Mouse (Mus musculus) embryonic facial prominence, embryonic 10.5 days (tissue): Measurements from ENCODE around the gene Nrl. TPM values are rescaled to one million over a fixed set of nuclear protein-coding genes. Genes with fewer than 3 reads are reported as not detected.

ENCODE experiments used
- DNase-seq: peaks from one replicate; pipeline ENCODE4 v3.0.0-alpha.2; 2017; ENCODE audit warnings: low spot score
- H3K27ac ChIP-seq: fragments of 300-500 bp; sonication (generic); replicated peaks from 2 replicates; pipeline ENCODE4 v1.5.1; 2016; ENCODE audit warnings: mild to moderate bottlenecking
- H3K27me3 ChIP-seq: fragments of 300-500 bp; sonication (generic); replicated peaks from 2 replicates; pipeline ENCODE4 v1.6.1; 2016; ENCODE audit warnings: low read depth, mild to moderate bottlenecking; ENCODE audit not compliant: poor library complexity, severe bottlenecking
- H3K36me3 ChIP-seq: fragments of 300-500 bp; sonication (generic); replicated peaks from 2 replicates; pipeline ENCODE4 v1.6.1; 2016; ENCODE audit warnings: mild to moderate bottlenecking, moderate library complexity
- H3K4me1 ChIP-seq: fragments of 300-500 bp; sonication (generic); 2 replicates; pipeline ENCODE4 v1.6.1; 2016
- H3K4me3 ChIP-seq: fragments of 300-500 bp; sonication (generic); 2 replicates; pipeline ENCODE4 v1.5.1; 2016; ENCODE audit warnings: mild to moderate bottlenecking, moderate library complexity
- H3K9me3 ChIP-seq: fragments of 300-500 bp; sonication (generic); 2 replicates; pipeline ENCODE4 v1.6.1; 2016; ENCODE audit warnings: mild to moderate bottlenecking
- WGBS: fragments of 180-500 bp; shearing (Covaris S2); methylation state at CpG from one replicate; pipeline ENCODE4 v1.1.7; 2016; 5-methylcytosine and 5-hydroxymethylcytosine counted together
- polyA plus RNA-seq: library from polyadenylated mRNA; unstranded; fragments of >200 nt; fragmentation: Nextera tagmentation; extraction: Ambion mirVana; gene quantifications from 2 replicates; pipeline ENCODE4 v1.2.1, GENCODE M21; 2016

Nrl gene
- polyA plus RNA-seq, 1 experiment from 2014 or later: not detected

GRCm38 (mm10) chr14:55524062-55524461 is 719 bp downstream of the Nrl start:
- Histone ChIP-seq H3K27me3 (peaks cover 60% of the 10 kb centered on the region), H3K36me3 (no peaks in the 10 kb centered on the region), H3K9me3 (no peaks in the 10 kb centered on the region), H3K4me1 (peaks cover 14% of the 10 kb centered on the region), H3K27ac (no peak overlapping the region), H3K4me3 (no peak overlapping the region)
- DNase-seq: no peak
- WGBS: 64% methylated on average over 4 of the region's 4 CpGs

- peaks cover 17% of the 10 kb centered on the region for H3K4me1 ChIP-seq
- H3K9me3 ChIP-seq: no peaks in the 10 kb centered on the region
- no peaks in the 10 kb centered on the region for H3K36me3 ChIP-seq
- H3K27me3 ChIP-seq: peaks cover 86% of the 10 kb centered on the region
- H3K27ac ChIP-seq: 0 out of 2 replicates have a peak overlapping the region, but pooled peaks have one; percentile 3
- peak; percentile 59 for DNase-seq
- H3K4me3 ChIP-seq: peak overlapping the region; percentile 65
- WGBS: under 1% methylated on average over 61 of the region's 61 CpGs
These were observed 4.1 kb downstream of the Nrl start for GRCm38 (mm10) chr14:55520451-55521361.

GRCm38 (mm10) chr14:55519604-55520003 is 5.2 kb downstream of the Nrl start:
- Histone ChIP-seq H3K9me3 (no peaks in the 10 kb centered on the region), H3K36me3 (no peaks in the 10 kb centered on the region), H3K4me3 (no peak overlapping the region), H3K27ac (no peak overlapping the region), H3K4me1 (peaks cover 17% of the 10 kb centered on the region), H3K27me3 (peaks cover 85% of the 10 kb centered on the region)
- no peak for DNase-seq
- WGBS: 64% methylated on average over 4 of the region's 4 CpGs

- no peaks in the 10 kb centered on the region for H3K9me3 ChIP-seq
- H3K36me3 ChIP-seq: no peaks in the 10 kb centered on the region
- H3K4me1 ChIP-seq: peaks cover 17% of the 10 kb centered on the region
- H3K27ac ChIP-seq: no peak overlapping the region
- no peak overlapping the region for H3K4me3 ChIP-seq
- peaks cover 78% of the 10 kb centered on the region for H3K27me3 ChIP-seq
- peak; percentile 47 for DNase-seq
- WGBS: 54% methylated on average over 2 of the region's 2 CpGs
These were observed 5.9 kb downstream of the Nrl start for GRCm38 (mm10) chr14:55518897-55519296.

GRCm38 (mm10) chr14:55515846-55516245 is 8.9 kb downstream of the Nrl start:
- Histone ChIP-seq H3K4me1 (peaks cover 18% of the 10 kb centered on the region), H3K4me3 (no peak overlapping the region), H3K27ac (no peak overlapping the region; the same call in 1 of the 2 replicates), H3K36me3 (no peaks in the 10 kb centered on the region), H3K27me3 (peaks cover 72% of the 10 kb centered on the region), H3K9me3 (no peaks in the 10 kb centered on the region)
- DNase-seq: no peak
- 90% methylated on average over 4 of the region's 4 CpGs for WGBS

GRCm38 (mm10) chr14:55513927-55514326 is 10.9 kb downstream of the Nrl start:
- DNase-seq: no peak
- Histone ChIP-seq H3K4me3 (no peak overlapping the region), H3K36me3 (no peaks in the 10 kb centered on the region), H3K9me3 (no peaks in the 10 kb centered on the region), H3K4me1 (peaks cover 12% of the 10 kb centered on the region), H3K27me3 (peaks cover 61% of the 10 kb centered on the region), H3K27ac (no peak overlapping the region)
- 74% methylated on average over 10 of the region's 10 CpGs for WGBS

- WGBS: 68% methylated on average over 7 of the region's 7 CpGs
- H3K27ac ChIP-seq: no peak overlapping the region
- no peak for DNase-seq
- no peaks in the 10 kb centered on the region for H3K9me3 ChIP-seq
- H3K36me3 ChIP-seq: no peaks in the 10 kb centered on the region
- no peak overlapping the region for H3K4me3 ChIP-seq
- H3K27me3 ChIP-seq: peaks cover 38% of the 10 kb centered on the region
- peaks cover 11% of the 10 kb centered on the region for H3K4me1 ChIP-seq
These were observed 13.7 kb downstream of the Nrl start for GRCm38 (mm10) chr14:55511037-55511436.

GRCm38 (mm10) chr14:55510125-55510731 is 14.6 kb downstream of the Nrl start, which contains the start of gene Cpne6:
Cpne6 (plus strand) TSS chr14:55510445.
- 75% methylated on average over 22 of the region's 22 CpGs for WGBS
- no peak for DNase-seq
- peaks cover 31% of the 10 kb centered on the region for H3K27me3 ChIP-seq
- H3K4me3 ChIP-seq: no peak within 1 kb of the TSS
- H3K27ac ChIP-seq: no peak within 1 kb of the TSS
- peaks cover 11% of the 10 kb centered on the region for H3K4me1 ChIP-seq
- no peaks in the 10 kb centered on the region for H3K9me3 ChIP-seq
- no peaks in the 10 kb centered on the region for H3K36me3 ChIP-seq

GRCm38 (mm10) chr14:55509540-55509939 is 15.2 kb downstream of the Nrl start:
- no peaks in the 10 kb centered on the region for H3K9me3 ChIP-seq
- H3K27me3 ChIP-seq: peaks cover 31% of the 10 kb centered on the region
- no peak overlapping the region for H3K4me3 ChIP-seq
- no peaks in the 10 kb centered on the region for H3K36me3 ChIP-seq
- peaks cover 11% of the 10 kb centered on the region for H3K4me1 ChIP-seq
- DNase-seq: no peak
- 85% methylated on average over 10 of the region's 10 CpGs for WGBS
- H3K27ac ChIP-seq: no peak overlapping the region

GRCm38 (mm10) chr14:55507801-55508200 is 17.0 kb downstream of the Nrl start:
- 0 out of 2 replicates have a peak, but pooled peaks cover 2% of the 10 kb centered on the region for H3K36me3 ChIP-seq
- H3K27me3 ChIP-seq: peaks cover 27% of the 10 kb centered on the region
- H3K9me3 ChIP-seq: no peaks in the 10 kb centered on the region
- H3K27ac ChIP-seq: no peak overlapping the region
- peaks cover 11% of the 10 kb centered on the region for H3K4me1 ChIP-seq
- DNase-seq: no peak
- 59% methylated on average over 7 of the region's 7 CpGs for WGBS
- no peak overlapping the region for H3K4me3 ChIP-seq

- Histone ChIP-seq H3K4me3 (no peak overlapping the region), H3K27ac (no peak overlapping the region), H3K9me3 (no peaks in the 10 kb centered on the region), H3K4me1 (0 out of 2 replicates have a peak, but pooled peaks cover 4% of the 10 kb centered on the region), H3K36me3 (peaks cover 6% of the 10 kb centered on the region; the same call in 1 of the 2 replicates), H3K27me3 (peaks cover 6% of the 10 kb centered on the region)
- 87% methylated on average over 9 of the region's 9 CpGs for WGBS
- no peak for DNase-seq
These were observed 19.2 kb downstream of the Nrl start for GRCm38 (mm10) chr14:55505612-55506011.

GRCm38 (mm10) chr14:55497449-55497821 is 27.3 kb downstream of the Nrl start:
- 33% methylated on average over 6 of the region's 6 CpGs for WGBS
- Histone ChIP-seq H3K4me1 (0 out of 2 replicates have a peak, but pooled peaks cover 4% of the 10 kb centered on the region), H3K27me3 (no peaks in the 10 kb centered on the region), H3K4me3 (0 out of 2 replicates have a peak overlapping the region, but pooled peaks have one; percentile 1), H3K27ac (0 out of 2 replicates have a peak overlapping the region, but pooled peaks have one; percentile 2), H3K9me3 (no peaks in the 10 kb centered on the region), H3K36me3 (peaks cover 26% of the 10 kb centered on the region)
- peak; percentile 88 for DNase-seq
